Mouse (Mus musculus) stomach, embryonic 14.5 days (tissue): ENCODE data around the gene Trpv2. TPM values are rescaled to one million over a fixed set of nuclear protein-coding genes. Genes with fewer than 3 reads are reported as not detected.

Experiments
- ATAC-seq: fragments of 200-750 bp; cut with Nextera tagmentation; 2 replicates; pipeline ENCODE4 v1.8.0; 2017; ENCODE audit warnings: low read depth, moderate TSS enrichment; ENCODE audit not compliant: insufficient number of reproducible peaks, insufficient read depth, low FRiP score
- H3K27ac ChIP-seq: fragments of 300-500 bp; sonication (generic); 2 replicates; pipeline ENCODE4 v1.5.1; 2014; ENCODE audit warnings: mild to moderate bottlenecking, low read length, moderate library complexity, mixed read lengths
- H3K27me3 ChIP-seq: fragments of 300-500 bp; sonication (generic); 2 replicates; pipeline ENCODE4 v1.6.1; 2014; ENCODE audit warnings: low read length, control low read depth, mixed read lengths; ENCODE audit not compliant: control insufficient read depth, insufficient read depth
- H3K36me3 ChIP-seq: fragments of 300-500 bp; sonication (generic); 2 replicates; pipeline ENCODE4 v1.6.1; 2014; ENCODE audit warnings: mild to moderate bottlenecking, control low read depth, low read length, moderate library complexity, mixed read lengths; ENCODE audit not compliant: control insufficient read depth, insufficient read depth
- H3K4me1 ChIP-seq: fragments of 300-500 bp; sonication (generic); 2 replicates; pipeline ENCODE4 v1.6.1; 2014; ENCODE audit warnings: low read length, control low read depth, mixed read lengths; ENCODE audit not compliant: control insufficient read depth, insufficient read depth
- H3K4me2 ChIP-seq: fragments of 300-500 bp; sonication (generic); replicated peaks from 2 replicates; pipeline ENCODE4 v1.6.1; 2014; ENCODE audit warnings: low read depth, low read length, control low read depth
- H3K4me3 ChIP-seq: fragments of 300-500 bp; sonication (generic); 2 replicates; pipeline ENCODE4 v1.5.1; 2014; ENCODE audit warnings: low read depth, low read length, control low read depth
- H3K9ac ChIP-seq: fragments of 300-500 bp; sonication (generic); replicated peaks from 2 replicates; pipeline ENCODE4 v1.6.1; 2014; ENCODE audit warnings: low read depth, mild to moderate bottlenecking, control low read depth, low read length, moderate library complexity, mixed read lengths
- H3K9me3 ChIP-seq: fragments of 300-500 bp; sonication (generic); 2 replicates; pipeline ENCODE4 v1.6.1; 2016; ENCODE audit warnings: low read depth, low read length, control low read depth; ENCODE audit not compliant: control insufficient read depth
- WGBS: fragments of 180-500 bp; shearing (Covaris S2); extraction: QIAGEN DNeasy Blood & Tissue Kit; methylation state at CpG from one replicate; pipeline ENCODE4 v1.1.7; 2014; 5-methylcytosine and 5-hydroxymethylcytosine counted together
- polyA plus RNA-seq: library from polyadenylated mRNA; unstranded; fragments of >200 nt; fragmentation: Nextera tagmentation; extraction: Ambion mirVana; gene quantifications from 2 replicates; pipeline ENCODE4 v1.2.1, GENCODE M21; 2014

The Trpv2 gene
- polyA plus RNA-seq, 1 experiment from 2014 or later = 12.8 TPM

DNA sequence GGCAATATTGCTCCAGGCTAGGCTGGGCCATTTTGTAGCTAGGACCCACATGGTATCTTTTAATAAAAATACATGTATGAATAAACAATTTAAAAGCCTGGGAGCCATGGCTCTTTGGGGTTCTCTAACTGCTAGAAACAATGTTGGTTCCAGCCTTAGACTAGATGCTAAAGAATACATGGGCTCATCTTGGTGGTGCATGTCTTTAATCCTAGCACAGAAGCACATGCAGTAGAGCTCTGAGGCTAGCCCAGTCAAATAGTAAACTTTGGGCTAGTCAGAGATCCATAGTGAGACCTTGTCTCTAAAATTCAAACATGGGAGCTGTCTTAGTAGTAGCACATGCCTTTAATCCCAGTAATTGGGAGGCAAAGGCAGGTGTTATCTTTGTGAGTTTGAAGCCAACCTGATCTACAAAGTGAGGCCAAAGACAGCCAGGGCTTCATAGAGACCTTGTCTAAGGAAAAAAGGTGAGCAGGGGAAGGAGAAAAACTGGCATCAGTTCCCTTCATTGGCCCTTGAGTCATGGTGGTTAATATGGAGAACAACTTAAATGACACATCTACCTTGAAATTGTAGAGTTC, 19.3 kb upstream of the Trpv2 start:
- H3K27ac ChIP-seq = no peak overlapping the region
- H3K27me3 ChIP-seq = no peaks in the 10 kb centered on the region
- no peak for ATAC-seq
- H3K4me3 ChIP-seq = peak overlapping the region; percentile 46; the same call in 1 of the 2 replicates
- H3K9me3 ChIP-seq = no peaks in the 10 kb centered on the region
- H3K36me3 ChIP-seq = peaks cover 17% of the 10 kb centered on the region; the same call in 1 of the 2 replicates
- peaks cover 14% of the 10 kb centered on the region; the same call in 1 of the 2 replicates for H3K4me1 ChIP-seq
- H3K4me2 ChIP-seq = peak overlapping the region; percentile 87; the same call in 1 of the 2 replicates
- H3K9ac ChIP-seq = no peak overlapping the region

DNA sequence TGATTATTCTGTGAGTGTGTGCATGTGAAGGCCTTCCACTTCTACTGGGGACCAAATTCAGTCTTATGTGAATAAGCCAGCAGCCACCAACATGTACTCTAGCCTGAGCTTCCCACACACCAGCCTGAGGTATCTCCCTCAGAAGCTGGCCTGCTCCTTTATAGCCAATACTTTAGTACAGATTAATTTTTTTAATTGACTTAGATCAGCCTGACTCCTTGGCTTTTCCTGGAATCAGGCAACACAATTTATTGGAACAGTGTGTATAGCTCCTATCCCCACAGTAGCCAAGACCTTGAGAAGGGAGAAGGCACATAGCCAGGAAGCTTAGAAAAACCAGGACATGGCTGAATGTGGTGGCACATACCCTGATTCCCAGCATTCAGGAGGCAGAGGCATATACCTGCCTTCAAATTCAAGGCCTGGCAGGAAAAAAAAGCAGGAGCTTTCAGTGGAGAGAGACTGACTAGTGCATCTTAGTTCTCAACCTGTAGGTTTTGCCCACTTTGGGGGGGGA, 18.3 kb upstream of the Trpv2 start:
- Histone ChIP-seq H3K4me3 (no peak overlapping the region), H3K4me2 (no peak overlapping the region)
- ATAC-seq = no peak

DNA sequence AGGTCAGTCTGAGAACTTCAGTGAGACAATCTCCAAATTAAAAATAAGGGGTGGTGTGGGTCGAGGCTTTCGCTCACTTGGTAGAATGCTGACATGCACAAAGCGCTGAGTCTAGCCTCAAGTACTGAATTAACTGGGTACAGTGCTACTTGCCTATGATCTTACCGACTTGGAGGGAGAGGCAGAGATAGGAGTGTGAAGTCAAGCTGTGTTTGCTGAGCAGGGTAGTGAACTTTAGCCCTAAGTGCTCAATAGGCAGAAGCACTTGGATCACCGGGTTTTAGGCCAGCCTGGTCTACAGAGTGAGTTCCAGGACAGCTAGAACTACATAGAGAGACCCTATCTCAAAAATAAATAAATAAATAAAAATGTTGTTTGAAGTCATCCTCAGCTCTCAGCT, 17.1 kb upstream of the Trpv2 start:
- H3K4me2 ChIP-seq = no peak overlapping the region
- no peaks in the 10 kb centered on the region for H3K9me3 ChIP-seq
- no peak overlapping the region for H3K4me3 ChIP-seq
- H3K9ac ChIP-seq = no peak overlapping the region
- ATAC-seq = no peak
- H3K27me3 ChIP-seq = no peaks in the 10 kb centered on the region
- H3K4me1 ChIP-seq = peaks cover 14% of the 10 kb centered on the region; the same call in 1 of the 2 replicates
- WGBS = 55% methylated on average over 5 of the region's 5 CpGs
- peaks cover 17% of the 10 kb centered on the region; the same call in 1 of the 2 replicates for H3K36me3 ChIP-seq
- no peak overlapping the region for H3K27ac ChIP-seq

More for the DNA sequence above, 18.3 kb upstream of the Trpv2 start:
- Histone ChIP-seq H3K27me3 (no peaks in the 10 kb centered on the region), H3K9ac (no peak overlapping the region), H3K4me1 (peaks cover 14% of the 10 kb centered on the region; the same call in 1 of the 2 replicates), H3K27ac (no peak overlapping the region), H3K9me3 (no peaks in the 10 kb centered on the region), H3K36me3 (peaks cover 17% of the 10 kb centered on the region; the same call in 1 of the 2 replicates)

DNA sequence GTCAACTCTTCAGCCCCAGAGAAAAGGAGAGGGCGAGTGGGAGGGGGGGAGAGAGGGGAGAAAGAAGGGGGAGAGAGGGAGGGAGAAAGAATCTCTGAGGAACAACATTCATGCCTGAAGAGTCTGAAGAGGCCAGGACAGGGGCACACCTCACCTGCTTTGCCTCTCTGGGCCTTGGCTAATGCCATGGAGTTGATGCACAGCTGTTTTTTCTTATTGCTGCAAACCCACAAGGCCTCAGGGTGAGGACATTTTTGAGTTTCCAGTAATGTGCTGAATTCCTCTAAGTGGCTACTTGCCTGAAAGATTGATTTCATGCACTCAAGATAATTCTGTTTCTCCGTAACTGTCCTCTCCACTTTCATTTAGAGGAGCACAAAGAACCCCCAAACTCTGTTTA, 16.1 kb upstream of the Trpv2 start:
- no peak overlapping the region for H3K4me2 ChIP-seq
- peaks cover 14% of the 10 kb centered on the region; the same call in 1 of the 2 replicates for H3K4me1 ChIP-seq
- no peaks in the 10 kb centered on the region for H3K27me3 ChIP-seq
- H3K9ac ChIP-seq = no peak overlapping the region
- WGBS = 42% methylated on average over 2 of the region's 2 CpGs
- H3K27ac ChIP-seq = no peak overlapping the region
- H3K4me3 ChIP-seq = no peak overlapping the region
- no peak for ATAC-seq
- no peaks in the 10 kb centered on the region for H3K9me3 ChIP-seq
- peaks cover 16% of the 10 kb centered on the region; the same call in 1 of the 2 replicates for H3K36me3 ChIP-seq

DNA sequence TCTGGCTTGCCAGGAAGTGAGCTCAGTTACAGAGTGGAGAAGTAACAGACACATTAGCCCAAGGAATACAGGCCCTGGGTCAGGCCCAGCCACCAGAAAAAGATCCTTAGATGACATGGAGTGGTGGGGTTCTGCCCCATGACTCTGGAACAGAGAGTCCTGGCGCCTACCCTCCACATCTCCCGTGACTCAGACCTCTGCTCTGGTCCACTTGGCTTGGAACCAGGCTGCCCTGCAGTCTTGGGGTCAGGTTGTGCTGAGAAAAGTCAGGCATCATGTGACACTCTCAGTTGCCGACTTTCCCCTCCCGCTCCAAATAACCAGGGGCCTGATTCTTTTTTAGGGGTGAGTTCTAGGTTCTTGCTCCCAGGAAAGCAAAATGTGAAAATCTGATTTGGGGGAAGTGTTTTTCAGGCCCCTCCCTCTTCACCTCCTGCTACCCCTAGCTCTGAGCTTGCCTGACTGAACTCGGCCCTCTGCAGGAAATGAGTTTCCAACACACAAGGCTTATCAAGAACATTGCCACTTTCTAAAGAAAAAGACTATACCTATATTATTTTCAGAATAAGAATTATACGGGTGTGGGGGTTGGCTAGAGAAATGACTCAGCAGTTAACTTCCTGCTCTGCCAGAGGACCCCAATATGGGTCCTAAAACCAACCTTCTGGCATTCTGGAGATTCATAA, 15.2 kb upstream of the Trpv2 start:
- H3K27me3 ChIP-seq = no peaks in the 10 kb centered on the region
- WGBS = 53% methylated on average over 6 of the region's 6 CpGs
- peaks cover 6% of the 10 kb centered on the region; the same call in 1 of the 2 replicates for H3K36me3 ChIP-seq
- no peak for ATAC-seq
- H3K9me3 ChIP-seq = no peaks in the 10 kb centered on the region
- no peak overlapping the region for H3K27ac ChIP-seq
- H3K4me2 ChIP-seq = no peak overlapping the region
- H3K9ac ChIP-seq = no peak overlapping the region
- H3K4me1 ChIP-seq = peaks cover 9% of the 10 kb centered on the region; the same call in 1 of the 2 replicates
- no peak overlapping the region for H3K4me3 ChIP-seq

DNA sequence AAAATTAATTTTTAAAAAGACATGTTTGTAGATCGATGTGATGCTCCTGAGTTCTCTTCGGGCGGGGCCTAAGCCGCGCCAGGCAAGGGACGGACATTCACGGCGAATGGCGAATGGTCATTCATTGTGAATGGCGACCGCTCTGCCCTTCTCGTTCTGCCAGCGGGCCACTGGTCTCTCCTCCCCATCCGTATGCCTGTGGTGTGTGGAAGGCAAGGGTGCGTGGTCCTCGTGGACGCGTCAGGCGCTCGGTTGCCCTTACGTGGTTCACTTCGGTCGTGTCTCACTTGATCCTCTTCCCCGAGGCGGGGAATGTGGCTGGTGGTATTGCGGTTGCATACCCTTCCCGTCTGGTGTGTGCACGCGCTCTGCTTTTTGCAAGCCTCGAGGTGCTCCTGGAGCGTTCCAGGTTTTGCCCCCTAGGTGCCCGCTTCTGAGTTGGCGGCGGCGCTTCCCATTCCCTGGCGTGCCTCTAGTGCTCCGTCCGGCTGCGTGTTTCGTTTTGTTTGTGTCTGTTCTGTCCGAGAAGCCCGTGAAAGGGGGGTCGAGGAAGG, 13.7 kb upstream of the Trpv2 start:
- Histone ChIP-seq H3K9me3 (no peaks in the 10 kb centered on the region), H3K27ac (no peak overlapping the region), H3K4me2 (peak overlapping the region; percentile 57), H3K9ac (no peak overlapping the region), H3K27me3 (no peaks in the 10 kb centered on the region), H3K36me3 (no peaks in the 10 kb centered on the region), H3K4me1 (no peaks in the 10 kb centered on the region), H3K4me3 (peak overlapping the region; percentile 27)
- WGBS = 32% methylated on average over 43 of the region's 43 CpGs
- no peak for ATAC-seq

DNA sequence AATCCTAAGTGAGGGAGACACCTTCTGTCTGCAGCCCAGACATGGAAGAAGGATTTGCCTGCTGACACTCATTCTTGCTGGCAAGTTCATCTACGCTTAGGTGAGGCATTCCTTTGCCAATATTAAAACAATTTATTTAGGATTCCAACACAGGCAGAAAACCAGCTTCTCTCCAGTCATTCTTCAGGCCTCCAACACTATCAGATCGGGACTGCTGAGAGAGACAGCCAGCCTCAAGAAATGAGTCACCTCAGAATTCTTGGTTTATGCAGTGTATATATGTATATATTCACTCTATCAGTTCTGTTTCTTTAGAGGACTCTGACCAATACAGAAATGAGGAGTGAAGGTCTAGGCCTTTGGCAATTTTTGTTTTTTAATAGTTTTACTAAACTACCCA, 10.7 kb upstream of the Trpv2 start:
- Histone ChIP-seq H3K9ac (no peak overlapping the region), H3K9me3 (no peaks in the 10 kb centered on the region), H3K27me3 (no peaks in the 10 kb centered on the region), H3K4me2 (no peak overlapping the region), H3K27ac (no peak overlapping the region), H3K4me3 (no peak overlapping the region), H3K4me1 (no peaks in the 10 kb centered on the region), H3K36me3 (no peaks in the 10 kb centered on the region)
- ATAC-seq = no peak
- 74% methylated on average over 2 of the region's 2 CpGs for WGBS

DNA sequence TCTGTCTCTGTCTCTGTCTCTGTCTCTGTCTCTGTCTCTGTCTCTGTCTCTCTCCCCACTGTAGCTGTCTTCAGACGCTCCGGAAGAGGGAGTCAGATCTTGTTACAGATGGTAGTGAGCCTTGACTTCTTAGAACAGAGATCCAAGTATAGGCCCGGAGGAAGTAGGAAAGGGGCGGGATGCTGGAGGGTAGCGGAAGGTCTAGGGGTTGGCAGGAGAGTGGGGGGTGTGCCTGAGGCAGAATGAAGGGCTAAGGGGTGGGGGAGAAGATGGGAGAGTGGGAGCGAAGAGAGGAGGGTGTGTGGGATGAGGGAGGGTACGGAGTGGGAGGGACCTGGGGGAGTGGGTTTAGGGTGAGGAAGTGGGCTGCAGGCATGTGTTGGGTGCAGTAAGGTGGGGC, 8.5 kb upstream of the Trpv2 start:
- Histone ChIP-seq H3K27me3 (no peaks in the 10 kb centered on the region), H3K9ac (no peak overlapping the region), H3K4me1 (no peaks in the 10 kb centered on the region), H3K4me3 (no peak overlapping the region), H3K36me3 (no peaks in the 10 kb centered on the region), H3K27ac (no peak overlapping the region), H3K9me3 (no peaks in the 10 kb centered on the region), H3K4me2 (no peak overlapping the region)
- ATAC-seq = no peak
- WGBS = 59% methylated on average over 7 of the region's 7 CpGs
